Mouse (Mus musculus): ENCODE measurements around the gene Mycl.

Mycl gene

DNA sequence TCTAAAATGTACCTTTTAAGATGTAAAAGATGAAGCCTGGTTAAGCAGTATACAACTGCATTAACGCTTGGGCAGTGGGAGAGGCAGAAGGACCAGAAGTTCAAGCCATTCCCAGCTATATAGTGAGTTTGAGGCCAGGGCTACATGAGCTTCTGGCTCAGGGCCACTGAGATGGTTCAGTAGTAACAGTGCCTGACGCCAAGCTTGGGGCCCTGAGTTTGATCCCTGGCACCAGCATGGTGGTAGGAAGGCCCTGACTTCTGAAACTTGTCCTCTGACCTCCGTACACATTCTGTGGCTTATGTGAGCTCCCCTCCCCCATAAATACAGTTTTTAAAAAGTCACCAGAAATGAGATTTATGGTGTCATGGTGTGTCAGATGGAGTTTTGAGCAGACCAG, 26.1 kb downstream of the Mycl start:
- DNase-seq = no peak

DNA sequence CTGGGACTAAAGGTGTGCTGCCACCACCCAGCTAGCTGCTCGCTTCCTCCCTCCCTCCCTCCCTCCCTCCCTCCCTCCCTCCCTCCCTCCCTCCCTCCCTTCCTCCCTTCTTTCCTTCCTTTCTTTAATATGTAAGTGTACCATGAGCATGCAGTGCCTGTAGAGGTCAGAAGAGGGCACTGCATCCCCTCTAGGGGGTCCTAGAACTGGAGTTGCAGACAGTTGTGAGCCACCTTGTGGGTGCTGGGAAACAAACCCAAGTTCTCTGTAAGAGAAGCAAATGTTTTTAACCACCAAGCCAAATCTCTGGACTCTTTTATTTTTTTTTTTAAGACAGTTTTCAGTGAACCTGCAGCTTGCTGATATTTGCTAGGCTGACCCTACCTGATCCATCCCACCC, 27.4 kb downstream of the Mycl start:
- no peak for DNase-seq

DNA sequence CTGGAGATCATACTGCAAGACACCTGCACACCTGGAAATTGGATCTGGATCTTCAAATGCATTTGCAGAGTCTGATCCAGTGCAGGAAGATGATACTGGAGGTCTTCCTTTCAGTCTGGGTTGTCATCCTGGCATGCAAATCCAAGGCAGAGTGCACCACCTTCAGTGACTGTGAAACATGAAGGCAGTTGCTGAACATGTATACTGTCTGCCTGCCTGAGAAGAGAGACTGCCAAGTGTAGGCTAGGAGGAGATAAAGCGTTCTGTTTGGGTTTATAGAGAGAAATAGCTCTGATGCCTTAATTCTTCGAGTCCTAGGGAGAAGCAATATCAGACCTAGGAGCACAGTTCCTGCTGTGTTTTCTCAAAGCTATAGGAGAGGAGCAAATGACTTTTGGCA, 30.0 kb downstream of the Mycl start:
- DNase-seq = no peak

DNA sequence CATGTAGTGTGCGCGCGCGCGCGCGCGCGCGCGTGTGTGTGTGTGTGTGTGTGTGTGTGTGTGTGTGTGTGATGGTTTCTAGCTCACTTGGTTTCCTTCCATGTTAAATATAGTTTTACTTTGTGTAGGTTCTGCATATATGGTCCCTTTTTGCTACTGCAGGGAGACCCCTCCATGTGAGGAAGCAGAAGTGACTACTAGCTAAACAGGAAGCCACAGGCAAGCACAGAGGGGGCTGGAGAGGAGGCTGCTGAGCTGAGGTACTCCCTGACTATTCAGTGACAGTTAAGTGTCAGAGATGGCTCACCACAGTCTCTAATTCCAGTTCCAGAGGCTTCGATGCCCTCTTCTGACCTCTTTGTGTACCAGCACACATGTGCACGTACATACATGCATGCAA, 30.7 kb downstream of the Mycl start:
- no peak for DNase-seq

DNA sequence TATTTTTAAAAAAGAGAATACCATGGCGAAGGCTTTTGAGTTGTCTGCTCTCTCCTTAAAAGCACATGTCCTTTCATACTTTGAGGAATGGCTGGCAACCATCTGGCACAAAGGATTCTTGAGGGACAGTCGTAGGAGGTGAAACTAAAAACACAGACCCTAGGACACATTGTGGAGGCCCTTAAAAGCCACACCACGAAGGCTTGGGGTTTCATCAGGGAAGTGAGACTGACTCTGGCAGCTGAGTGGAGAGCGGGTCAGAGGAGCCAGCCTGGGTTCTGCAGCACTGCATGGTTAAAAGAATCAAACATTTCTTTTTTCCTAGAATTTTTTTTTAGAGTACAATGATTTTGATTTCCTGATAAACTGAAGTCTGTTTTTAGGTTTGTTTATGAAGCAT, 31.1 kb downstream of the Mycl start:
- DNase-seq = no peak

DNA sequence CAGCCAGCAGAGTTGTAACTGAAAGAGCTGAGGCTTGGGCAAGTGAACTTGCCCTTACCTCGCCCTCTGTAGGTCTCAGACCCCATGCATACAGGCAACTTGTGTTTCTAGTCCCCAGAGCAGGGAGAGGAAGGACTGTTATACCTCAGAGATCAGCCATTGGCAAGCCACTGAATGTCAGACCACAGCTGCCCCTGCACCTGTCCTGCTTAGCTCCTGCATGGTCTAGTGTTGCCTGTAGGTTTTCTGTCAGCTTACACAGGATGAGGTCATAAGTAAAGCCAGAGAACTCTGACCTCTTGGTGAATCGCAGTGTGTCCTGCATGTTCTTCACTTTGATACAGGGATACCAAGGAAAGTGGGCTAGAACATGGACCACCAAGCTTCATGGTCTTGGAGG, 39.4 kb downstream of the Mycl start:
- DNase-seq = no peak

DNA sequence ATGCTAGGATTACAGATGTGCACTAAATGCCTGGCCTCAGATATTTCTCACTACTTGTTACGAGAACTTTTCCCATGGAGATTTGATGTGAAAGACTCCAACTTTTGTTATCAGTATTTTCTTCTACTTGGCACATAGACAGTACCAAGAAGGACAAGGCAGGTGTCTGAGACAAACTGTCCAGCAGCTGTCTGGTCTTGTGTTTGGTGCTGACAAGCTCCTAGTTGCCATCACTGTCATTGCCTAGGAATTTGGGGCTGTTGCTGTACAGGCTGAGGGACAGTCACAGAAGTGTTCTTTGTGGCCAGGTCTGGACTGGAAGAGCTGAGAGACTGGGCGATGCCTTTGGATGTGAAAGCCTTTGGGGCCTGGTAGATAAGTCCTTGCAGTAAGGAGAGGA, 40.2 kb downstream of the Mycl start:
- no peak for DNase-seq

DNA sequence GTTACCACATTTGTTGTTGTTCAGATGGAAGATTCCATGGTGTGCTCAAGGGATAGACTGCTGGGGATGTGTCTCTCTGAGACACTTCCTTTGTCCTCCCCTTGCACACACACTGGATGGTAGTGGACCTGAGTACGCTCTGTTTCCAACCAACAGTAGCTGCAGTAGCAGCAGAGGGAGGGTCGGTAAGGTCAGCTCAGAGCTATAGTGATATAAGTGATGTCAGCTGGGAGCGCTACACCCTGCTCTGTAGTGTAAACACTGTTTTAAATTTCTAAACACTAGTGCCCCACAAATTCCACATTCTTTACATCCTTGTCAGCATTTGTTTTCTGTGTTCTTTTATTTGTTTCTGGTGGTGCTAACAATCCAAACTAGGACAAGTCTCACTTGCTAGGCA, 41.3 kb downstream of the Mycl start:
- no peak for DNase-seq

DNA sequence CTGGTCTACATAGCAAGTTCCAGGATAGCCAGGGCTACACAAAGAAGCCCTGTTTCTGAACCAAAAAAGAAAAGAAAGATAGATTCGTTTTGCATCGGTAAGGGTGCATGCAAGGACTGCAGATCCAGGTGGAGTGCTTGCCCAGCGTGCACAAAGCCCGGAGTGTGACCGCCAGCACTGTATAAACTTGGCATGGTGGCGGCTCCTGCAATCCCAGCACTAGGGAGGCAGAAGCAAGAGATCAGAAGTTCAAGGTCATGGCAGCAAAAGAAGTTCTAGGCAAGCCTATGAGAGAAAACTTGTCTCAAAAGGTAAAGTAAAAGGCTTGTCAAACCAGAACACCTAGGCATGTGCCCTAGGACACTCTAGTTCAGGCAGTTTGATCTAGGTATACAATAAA, 45.7 kb downstream of the Mycl start:
- no peak for DNase-seq

DNA sequence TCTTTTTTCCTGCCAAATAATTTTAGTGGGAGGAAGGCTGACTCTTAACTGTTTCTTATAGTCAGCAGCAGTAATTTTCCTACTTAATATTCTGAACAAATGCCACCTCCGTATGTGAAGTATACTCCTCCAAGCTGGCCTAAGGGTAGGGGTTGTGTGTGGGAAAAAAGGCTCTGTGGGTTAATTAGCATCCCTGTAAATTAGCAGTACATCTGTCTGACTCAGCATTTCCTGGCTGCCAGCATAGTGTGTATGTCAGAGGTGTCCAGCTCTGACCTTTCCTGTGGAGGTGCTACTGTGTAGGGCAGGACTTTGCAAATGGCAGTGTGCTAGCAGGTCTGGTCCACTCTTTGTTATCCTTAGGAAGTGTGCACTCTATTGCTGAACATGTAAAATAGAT, 48.4 kb downstream of the Mycl start:
- DNase-seq = no peak

DNA sequence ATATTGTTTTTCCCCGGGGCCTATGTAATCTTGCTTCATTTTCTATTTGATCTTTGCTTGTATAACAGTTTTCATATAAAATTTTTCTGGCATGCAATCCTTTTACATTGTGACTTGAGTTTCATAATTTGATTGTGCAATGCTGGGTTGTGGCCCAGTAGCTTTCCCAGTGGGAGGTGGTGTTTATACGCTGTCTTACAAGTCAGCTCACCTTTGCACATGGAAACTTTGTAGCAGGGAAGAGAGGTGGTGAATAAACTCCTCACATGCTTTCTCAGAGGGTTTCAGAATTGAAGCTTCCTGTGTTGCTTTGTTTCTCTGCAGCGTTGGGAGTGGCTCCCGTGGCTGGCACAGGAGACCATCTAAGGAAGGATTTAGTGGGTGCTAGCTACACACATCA, 49.4 kb downstream of the Mycl start:
- DNase-seq = no peak

DNA sequence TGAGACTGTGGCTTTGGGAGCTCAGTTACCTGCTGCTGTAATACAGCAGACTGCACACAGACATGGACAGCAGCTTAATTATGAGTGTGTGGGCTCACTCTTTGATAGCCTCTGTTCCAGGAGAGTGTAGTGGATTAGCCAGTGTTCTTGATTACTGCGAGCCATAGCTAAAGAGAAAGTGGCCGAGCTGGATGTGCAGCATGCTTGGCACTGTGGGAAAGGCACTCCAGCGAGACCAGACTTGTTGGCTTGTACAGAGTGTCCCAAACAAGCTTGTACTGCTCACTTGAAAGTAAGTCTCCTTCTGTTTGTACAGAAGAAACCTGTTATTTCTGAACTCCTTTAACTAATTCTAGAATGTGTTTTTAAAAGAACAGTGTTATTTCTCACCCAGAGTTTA, 50.8 kb downstream of the Mycl start:
- no peak for DNase-seq

DNA sequence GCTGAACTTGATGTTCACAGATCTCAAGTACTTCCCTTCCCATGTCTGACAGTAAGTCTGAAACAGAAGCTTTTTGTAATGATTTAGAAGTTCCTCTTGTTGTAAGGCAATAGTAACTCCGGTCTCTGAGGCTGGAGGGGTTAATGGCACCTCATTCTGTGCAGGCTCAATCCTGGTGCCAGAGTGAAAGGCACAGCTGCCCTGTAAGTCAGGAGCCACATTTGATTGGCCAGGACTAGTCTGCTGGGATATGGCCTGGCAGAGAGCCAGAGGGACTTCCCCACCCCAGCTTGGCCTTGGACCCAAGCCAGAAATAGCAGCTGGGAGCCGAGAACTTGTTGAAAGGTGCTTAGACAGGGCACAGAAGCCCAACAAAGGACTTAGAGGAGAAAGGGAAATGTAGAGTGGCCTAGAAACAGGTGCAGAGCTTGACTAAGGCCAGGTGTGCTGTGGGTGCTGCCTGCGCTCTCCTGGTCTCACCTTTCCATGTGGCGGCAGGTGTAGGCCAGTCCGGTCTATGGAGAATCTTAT, 55.3 kb downstream of the Mycl start:
- DNase-seq = peak; percentile 62

Measured in cerebellum, adult 11-12 months (tissue).